Mouse (Mus musculus) cerebellum, adult (tissue): ENCODE data around the gene Pygo2.
A peak's percentile ranks its signal among the peaks of the same experiment; 100 is the strongest.

Experiments used
- ATAC-seq: cut with Nextera tagmentation; 2 replicates; pipeline ENCODE4 v1.9.2; 2017; ENCODE audit warnings: mild to moderate bottlenecking, moderate library complexity, mixed read lengths; ENCODE audit not compliant: insufficient number of reproducible peaks, low FRiP score, low TSS enrichment

Gene Pygo2

DNA sequence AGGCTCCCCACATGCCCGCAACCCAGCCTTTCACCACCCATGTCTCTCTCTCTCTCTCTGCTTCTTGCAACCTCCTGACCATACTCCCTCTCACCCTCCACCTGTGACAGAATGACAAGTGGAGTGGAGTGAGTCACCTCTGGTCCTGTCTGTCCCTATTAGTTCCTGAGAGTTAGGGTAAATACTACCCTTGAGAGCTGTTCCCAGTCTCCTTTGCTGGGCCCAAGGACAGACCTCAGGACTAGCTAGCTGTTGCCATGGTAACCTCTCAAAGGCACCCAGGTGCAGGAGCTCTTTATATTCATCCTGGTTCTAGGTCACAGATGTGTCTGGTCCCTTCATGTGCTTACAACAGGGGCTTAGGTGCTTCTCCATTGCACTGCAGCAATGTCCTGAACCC is 21.9 kb downstream of the Pygo2 start:
- ATAC-seq = no peak

DNA sequence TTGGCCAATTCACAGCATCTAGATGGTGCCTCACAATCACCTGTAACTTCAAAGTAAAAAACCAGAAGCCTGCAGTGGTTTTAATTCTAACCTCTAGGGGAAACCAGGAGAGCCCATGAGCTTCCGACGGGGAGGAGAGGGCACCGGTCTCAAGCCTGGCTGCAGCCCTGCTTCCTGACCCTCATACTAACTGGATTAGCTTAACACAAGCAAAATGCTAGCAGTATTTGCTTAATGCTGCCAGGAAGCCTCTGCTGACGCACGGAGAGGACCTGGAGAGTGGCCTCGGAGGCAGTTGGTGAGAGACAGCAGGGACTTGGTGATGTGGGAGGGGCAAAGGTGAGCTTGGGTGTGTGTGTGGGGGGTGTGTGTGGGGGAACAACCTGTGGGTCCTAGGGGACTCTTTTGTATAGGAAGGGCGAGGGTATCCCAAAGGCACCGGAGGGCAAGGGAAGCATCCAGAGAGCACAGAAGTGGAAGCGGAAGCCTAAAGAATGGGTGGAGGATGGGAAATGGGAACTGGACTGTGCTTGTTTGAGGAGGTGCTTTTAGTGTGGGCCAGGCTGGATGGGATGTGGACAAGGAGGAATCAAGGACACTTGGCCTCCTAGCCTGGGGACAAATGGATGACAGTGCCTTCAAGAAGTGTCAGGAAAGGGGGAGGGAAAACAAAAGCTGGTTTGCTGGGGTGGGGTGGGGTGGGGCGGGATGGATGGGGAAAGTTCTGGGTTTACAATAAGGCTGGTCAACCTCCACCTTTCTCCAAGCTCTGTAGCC is 24.6 kb downstream of the Pygo2 start, which contains the start of gene Pmvk:
TSS of gene Pmvk (plus strand) at position 141 of the 777 bp plus-strand sequence.
- ATAC-seq = no peak

DNA sequence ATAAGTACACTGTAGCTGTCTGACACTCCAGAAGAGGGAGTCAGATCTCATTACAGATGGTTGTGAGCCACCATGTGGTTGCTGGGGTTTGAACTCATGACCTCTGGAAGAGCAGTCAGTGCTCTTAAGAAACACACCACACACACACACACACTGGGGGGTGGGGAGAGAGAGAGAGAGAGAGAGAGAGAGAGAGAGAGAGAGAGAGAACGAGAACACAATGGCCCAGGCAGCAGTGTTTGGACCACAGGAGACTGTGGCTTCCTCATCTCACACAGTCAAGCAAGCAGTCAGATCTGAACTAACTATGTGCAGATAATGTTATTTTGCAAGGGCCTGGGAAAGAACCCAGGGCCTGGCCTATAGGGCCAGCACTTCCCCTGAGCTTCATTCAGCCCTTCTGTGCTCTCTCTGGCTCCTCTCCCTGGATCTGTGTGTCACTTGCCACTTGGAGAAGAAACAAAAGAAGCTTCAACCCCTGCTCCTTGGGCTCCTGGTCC is 25.8 kb downstream of the Pygo2 start:
- no peak for ATAC-seq

DNA sequence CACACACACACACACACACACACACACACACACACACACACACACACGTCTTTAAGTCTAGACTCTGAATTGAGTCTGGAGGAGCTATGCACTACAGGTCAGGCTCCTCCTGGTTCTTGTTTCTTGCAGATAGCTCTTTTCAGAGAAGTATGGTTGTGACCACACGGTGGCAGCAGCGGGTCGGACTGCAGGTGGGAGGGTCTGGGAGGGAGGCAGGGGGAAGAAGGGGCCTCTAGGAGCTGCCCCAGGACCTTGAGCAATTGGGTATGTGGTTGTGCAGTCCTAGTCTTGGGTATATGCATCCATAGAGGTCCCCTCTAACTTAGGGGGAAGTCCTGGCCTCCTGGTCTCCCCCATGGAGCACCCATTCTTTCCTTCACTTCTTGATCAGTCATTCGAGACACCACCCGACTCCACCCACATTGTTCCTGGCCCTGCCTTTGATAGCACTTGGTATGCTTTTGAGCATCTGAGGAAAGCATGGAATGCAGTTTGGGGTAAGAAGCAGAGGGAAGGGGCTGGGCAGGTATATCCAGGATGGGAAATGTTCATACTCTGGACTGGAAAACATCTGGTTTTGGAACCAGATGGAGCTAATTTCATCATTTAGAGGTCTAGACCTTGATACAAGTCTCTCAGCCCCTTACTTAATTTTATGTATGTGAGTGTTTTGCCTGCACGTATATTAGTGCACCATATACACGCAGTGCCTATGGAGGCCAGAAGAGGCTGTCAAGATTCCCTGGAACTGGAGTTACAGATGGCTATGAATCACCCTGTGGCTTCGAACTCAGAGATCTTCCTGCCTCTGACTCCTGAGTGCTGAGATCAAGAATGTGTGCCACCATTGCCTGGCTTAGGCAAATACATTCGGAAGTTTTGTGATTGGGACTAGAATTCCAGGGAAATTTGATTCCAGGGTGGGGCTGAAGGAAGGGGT is 27.0 kb downstream of the Pygo2 start:
- ATAC-seq = no peak

DNA sequence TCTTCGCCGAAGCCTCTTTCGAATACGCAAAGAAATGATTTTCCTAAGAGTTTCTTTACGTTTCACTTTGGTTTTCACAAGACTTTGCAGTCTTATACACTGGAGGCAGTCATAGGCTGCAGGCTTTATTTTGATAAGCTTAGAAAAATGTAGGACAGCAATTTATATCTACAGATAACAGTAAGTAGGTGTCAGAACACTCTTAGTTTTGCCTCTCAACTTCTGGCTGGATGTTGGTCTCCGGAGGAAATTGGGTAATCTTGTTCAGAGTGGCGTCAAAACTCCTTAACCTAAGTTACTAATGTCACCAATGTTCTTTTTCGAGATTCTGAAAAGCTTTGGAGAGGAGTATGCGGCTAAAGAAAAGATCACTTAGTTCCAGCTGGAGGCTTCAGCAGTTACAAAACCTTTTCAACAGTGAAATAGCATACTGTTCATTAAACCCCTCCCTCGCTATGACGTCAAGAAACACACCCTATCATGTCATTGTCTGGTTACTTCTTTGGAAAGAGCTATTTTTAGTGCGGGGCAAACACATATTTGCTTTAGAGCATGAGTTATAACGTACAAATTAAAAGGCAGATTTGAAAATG is 28.5 kb downstream of the Pygo2 start:
- ATAC-seq = no peak

DNA sequence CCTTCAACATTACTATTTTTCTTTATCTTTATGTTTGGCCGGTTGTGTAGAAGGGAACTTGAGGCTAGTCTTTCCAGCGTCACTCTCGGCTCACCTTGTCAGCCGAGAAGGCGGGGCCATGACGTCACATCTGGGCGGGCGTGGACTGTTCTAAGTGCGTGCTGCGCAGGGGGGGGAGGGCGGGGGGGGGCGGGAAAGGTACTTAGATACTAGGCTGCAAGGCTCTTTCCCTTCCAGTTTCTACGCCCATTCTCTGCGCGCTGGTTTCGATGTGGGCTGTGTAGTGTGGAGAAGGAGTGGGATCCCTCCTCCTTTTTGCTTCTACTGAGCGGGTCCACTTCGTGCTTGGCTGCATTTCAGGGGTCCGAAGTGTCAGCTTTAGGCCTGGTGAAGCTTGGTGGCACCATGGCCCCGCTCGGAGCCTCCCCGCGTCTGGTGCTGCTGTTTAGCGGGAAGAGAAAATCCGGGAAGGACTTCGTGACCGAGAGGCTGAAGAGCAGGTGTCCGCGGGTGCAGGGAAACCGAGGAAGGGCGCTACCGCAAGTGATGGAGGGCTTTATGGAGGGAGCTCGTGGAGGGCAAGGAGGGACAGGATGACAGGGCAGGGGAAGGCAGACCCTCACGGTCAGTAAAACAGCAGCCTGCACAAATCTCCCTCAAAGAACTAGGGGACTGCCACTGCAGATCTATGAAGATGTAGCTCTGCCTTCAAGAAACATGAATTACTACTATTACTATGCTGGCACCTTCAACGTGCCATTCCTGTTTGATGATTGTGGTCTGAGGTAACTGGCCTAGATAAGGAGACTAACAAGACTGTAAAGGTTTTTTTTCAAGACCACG is 29.2 kb downstream of the Pygo2 start:
- peak; percentile 77 for ATAC-seq

DNA sequence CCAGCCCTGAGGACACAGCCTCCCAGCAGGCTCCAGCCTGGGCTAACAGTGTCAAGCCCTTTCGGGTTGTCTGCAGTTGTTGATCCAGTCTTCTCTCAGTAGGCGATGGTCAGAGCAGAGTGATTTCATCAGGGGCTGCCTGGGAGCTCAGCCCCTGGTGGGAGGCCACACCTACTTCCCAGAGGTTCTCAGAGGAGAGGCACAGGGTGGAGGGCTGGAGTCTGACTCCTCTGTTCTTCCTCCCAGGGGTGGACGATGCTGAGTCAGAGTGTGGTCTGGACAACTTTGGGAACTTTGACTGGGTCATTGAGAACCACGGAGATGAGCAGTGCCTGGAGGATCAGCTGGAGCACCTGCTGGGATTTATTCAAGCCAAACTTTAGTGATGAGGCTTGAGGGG is 38.3 kb downstream of the Pygo2 start:
- ATAC-seq = no peak

DNA sequence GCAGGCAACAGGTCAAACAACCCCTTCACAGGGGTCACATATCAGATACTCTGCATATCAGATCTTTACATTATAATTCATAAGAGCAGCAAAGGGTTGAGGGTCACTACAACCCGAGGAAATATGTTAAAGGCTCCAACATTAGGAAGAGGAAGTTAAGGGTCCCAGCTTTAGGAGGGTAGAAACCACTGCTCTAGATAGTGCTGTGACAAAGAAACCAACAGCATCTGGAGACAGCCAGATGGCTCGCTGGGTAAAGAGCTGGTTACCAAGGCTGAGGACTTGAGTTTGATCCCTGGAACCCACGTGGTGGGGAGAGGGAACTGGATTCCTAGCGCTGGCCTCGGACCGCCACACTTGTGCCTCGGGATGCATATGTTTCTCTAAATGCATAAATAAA is 42.3 kb downstream of the Pygo2 start:
- no peak for ATAC-seq

DNA sequence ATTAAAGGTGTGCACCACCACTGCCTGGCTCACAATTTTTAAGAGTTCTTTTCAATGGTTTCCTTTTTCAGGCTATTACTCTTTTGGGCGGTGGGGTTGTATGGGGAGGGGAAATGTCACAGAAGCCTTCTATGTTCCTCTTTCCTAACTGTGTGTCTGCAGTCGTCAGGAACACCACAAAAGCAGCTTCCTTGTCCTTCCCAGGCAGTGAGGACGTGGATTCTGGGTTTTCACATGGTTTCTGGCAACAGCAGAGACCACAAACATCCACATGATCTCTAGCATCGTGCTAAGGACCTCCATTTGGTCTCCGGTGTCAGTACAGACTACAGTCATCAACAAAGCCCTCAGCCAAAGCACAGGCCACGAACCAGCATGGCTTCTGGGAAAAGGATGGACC is 43.8 kb downstream of the Pygo2 start:
- ATAC-seq = no peak

DNA sequence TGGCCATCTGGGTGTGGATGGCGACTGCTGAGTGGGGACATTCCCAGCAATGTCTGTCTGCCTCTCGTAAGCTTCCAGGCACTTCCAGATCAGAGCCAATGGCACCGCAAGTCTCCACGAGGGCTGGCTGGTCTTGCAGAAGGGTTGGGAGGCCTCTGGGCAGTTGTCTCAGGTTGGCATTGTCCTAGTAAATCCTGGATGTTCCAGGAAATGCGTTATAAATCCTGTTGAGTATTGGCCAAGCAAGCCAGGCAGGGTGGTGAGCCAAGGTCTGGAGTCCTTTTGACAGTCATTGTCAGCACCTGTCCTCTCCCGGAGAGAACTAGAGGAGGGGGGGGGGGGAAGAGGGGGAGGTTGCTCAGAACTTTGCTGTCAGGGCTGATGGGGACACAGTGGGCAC is 49.0 kb downstream of the Pygo2 start:
- no peak for ATAC-seq

DNA sequence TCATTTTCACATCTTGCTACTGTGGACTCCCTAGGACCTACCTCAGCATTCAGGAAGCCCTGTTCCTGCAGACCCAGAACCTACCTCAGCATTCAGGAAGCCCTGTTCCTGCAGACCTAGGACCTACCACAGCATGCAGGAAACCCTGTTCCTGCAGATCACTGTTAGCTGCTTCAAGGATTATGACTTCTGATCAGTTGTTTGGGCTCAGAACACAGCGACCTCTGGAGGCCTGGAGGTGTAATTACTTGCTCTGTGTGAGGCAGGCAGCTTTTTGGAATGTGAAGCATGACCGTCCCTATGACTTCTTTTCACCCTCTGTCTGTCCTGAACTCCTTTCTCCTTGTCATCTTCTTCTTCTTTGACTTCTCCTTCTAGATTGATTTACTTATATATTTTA is 51.5 kb downstream of the Pygo2 start:
- no peak for ATAC-seq

DNA sequence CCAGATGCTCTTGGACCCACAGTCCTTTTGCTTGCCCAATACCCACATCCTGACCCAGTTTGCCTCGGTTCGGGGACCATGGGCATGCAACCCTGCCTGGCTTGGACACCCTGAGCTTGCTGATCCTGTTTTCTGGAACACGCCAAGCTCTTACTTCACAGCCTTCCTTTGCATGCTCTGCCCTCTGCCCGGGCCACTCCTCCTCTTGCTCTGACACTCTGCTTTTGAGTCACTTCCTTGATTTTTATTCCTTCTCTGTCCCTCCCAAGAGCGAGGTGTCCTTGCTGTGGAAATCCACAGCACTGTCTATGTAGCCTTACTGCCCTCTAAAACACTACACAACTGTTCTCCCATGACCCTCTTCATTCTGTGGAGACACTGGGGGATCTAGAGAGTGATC is 52.2 kb downstream of the Pygo2 start:
- no peak for ATAC-seq
